Mouse (Mus musculus): ENCODE measurements around the gene Olfr49. TPM values are rescaled to one million over a fixed set of nuclear protein-coding genes. Genes with fewer than 3 reads are reported as not detected.

Olfr49 gene
- total RNA-seq, 1 experiment: not detected

- in situ Hi-C loops (cut with MboI; ENCODE audit: low sequenced_read_pairs in 2 of 2, unreplicated experiment in 2 of 2): no loop called here
- no peak for DNase-seq (ENCODE audit: low read depth, low spot score)
- Histone ChIP-seq H3K36me3 (ENCODE audit: control insufficient read depth, insufficient read depth, low read length, poor library complexity, severe bottlenecking) (no peaks in the 10 kb centered on the region; the same call in 1 of the 2 replicates), H3K9me3 (ENCODE audit: control insufficient read depth, insufficient read depth, low read depth, low read length) (no peaks in the 10 kb centered on the region), H3K4me3 (ENCODE audit: insufficient read depth in 1 of 2, low read depth in 1 of 2, low read length in 2 of 2, poor library complexity in 1 of 2, severe bottlenecking in 1 of 2) (peak overlapping the region in 1 of 2 experiments; percentile 67; a peak in 2 of 4 replicates), H3K4me1 (ENCODE audit: control insufficient read depth in 2 of 2, insufficient read depth in 2 of 2, low read length in 2 of 2, poor library complexity in 1 of 2) (peaks cover 2% of the 10 kb centered on the region in 2 experiments; a peak in 2 of 4 replicates), H3K27ac (ENCODE audit: insufficient read depth, low read depth, low read length, poor library complexity, severe bottlenecking) (no peak overlapping the region), H3K9ac (ENCODE audit: insufficient read depth, low read depth, low read length, poor library complexity, severe bottlenecking) (no peak overlapping the region; the same call in 1 of the 2 replicates)
- TF ChIP-seq HCFC1 (IDR thresholded peaks at IDR 0.05; ENCODE audit: borderline replicate concordance, insufficient read depth, low read length) (no peak), ZC3H11A (IDR thresholded peaks at IDR 0.05; ENCODE audit: borderline replicate concordance, low read depth, low read length) (no peak), MAFK (IDR thresholded peaks at IDR 0.05; ENCODE audit: insufficient read depth, low read depth, low read length) (no peak), CHD2 (IDR thresholded peaks at IDR 0.05; ENCODE audit: low read depth, low read length) (no peak), ZNF384 (IDR thresholded peaks at IDR 0.05; ENCODE audit: low read depth, low read length) (no peak)
Observed at GRCm38 (mm10) chr14:54254670-54255202, 30.0 kb downstream of the Olfr49 start.

DNA sequence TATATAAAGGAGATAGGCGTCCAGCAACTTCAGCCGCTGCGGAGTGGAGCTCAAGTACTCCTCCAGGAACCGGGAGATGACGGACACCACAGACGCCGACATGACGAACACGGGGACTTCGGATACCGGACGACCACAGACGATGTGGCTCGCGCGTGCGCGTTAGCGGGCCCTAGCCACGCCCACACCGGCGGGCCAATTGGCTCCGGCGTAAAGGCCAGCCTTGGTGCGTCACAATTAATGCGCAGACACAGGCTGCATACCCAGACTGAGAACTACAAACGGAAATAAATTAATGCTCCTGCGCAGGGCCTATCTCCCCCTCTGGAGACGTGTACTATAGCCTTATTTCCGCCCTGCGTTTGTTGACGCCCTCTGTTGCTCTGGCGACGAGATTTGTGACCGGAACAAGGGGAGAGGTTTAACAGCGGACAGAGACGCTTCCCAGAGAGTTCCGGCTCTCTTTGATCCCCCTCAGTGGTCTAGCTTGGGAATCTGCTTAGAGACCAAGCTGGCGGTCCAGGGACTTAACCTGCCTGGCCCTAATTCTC, 30.9 kb downstream of the Olfr49 start, which contains the start of the genes Dad1 and Abhd4:
Gene Dad1 (minus strand): TSS at position 364 of the 551 bp plus-strand sequence.
Gene Abhd4 (plus strand): TSS at position 448 of the 551 bp plus-strand sequence.
- in situ Hi-C loops (cut with MboI; ENCODE audit: low sequenced_read_pairs in 2 of 2, unreplicated experiment in 2 of 2): no loop called here
- peak within 1 kb of the TSS; percentile 9; the same call in 1 of the 2 replicates for H3K27ac ChIP-seq (ENCODE audit: insufficient read depth, low read depth, low read length, poor library complexity, severe bottlenecking)

GRCm38 (mm10) chr14:54250122-54250521, 34.6 kb downstream of the Olfr49 start:
- Histone ChIP-seq H3K27ac (ENCODE audit: insufficient read depth, low read depth, low read length, poor library complexity, severe bottlenecking) (no peak overlapping the region), H3K4me3 (ENCODE audit: insufficient read depth in 1 of 2, low read depth in 1 of 2, low read length in 2 of 2, poor library complexity in 1 of 2, severe bottlenecking in 1 of 2) (no peak overlapping the region), H3K36me3 (ENCODE audit: control insufficient read depth, insufficient read depth, low read length, poor library complexity, severe bottlenecking) (peaks cover 9% of the 10 kb centered on the region), H3K9ac (ENCODE audit: insufficient read depth, low read depth, low read length, poor library complexity, severe bottlenecking) (no peak overlapping the region), H3K9me3 (ENCODE audit: control insufficient read depth, insufficient read depth, low read depth, low read length) (no peaks in the 10 kb centered on the region), H3K4me1 (ENCODE audit: control insufficient read depth in 2 of 2, insufficient read depth in 2 of 2, low read length in 2 of 2, poor library complexity in 1 of 2) (peaks cover 0 to 2% of the 10 kb centered on the region in 2 experiments; a peak in 1 of 4 replicates)
- no peak for DNase-seq (ENCODE audit: low read depth, low spot score)
- in situ Hi-C loops (cut with MboI; ENCODE audit: low sequenced_read_pairs in 2 of 2, unreplicated experiment in 2 of 2): no loop called here
- TF ChIP-seq HCFC1 (IDR thresholded peaks at IDR 0.05; ENCODE audit: borderline replicate concordance, insufficient read depth, low read length) (no peak), ZNF384 (IDR thresholded peaks at IDR 0.05; ENCODE audit: low read depth, low read length) (no peak), MAFK (IDR thresholded peaks at IDR 0.05; ENCODE audit: insufficient read depth, low read depth, low read length) (no peak), ZC3H11A (IDR thresholded peaks at IDR 0.05; ENCODE audit: borderline replicate concordance, low read depth, low read length) (no peak)

More for the DNA sequence above, 30.9 kb downstream of the Olfr49 start, which contains the start of the genes Dad1 and Abhd4:
- Histone ChIP-seq H3K36me3 (ENCODE audit: control insufficient read depth, insufficient read depth, low read length, poor library complexity, severe bottlenecking) (peaks cover 2% of the 10 kb centered on the region; the same call in 1 of the 2 replicates), H3K9me3 (ENCODE audit: control insufficient read depth, insufficient read depth, low read depth, low read length) (no peaks in the 10 kb centered on the region), H3K4me1 (ENCODE audit: control insufficient read depth in 2 of 2, insufficient read depth in 2 of 2, low read length in 2 of 2, poor library complexity in 1 of 2) (peaks cover 2% of the 10 kb centered on the region in 2 experiments; a peak in 2 of 4 replicates), H3K9ac (ENCODE audit: insufficient read depth, low read depth, low read length, poor library complexity, severe bottlenecking) (peak within 1 kb of the TSS; percentile 89), H3K4me3 (ENCODE audit: insufficient read depth in 1 of 2, low read depth in 1 of 2, low read length in 2 of 2, poor library complexity in 1 of 2, severe bottlenecking in 1 of 2) (peak within 1 kb of the TSS; percentile 80 to 83)
- peak; percentile 95 for DNase-seq (ENCODE audit: low read depth, low spot score)
- TF ChIP-seq HCFC1 (IDR thresholded peaks at IDR 0.05; ENCODE audit: borderline replicate concordance, insufficient read depth, low read length): peak; percentile 90
- no peak for TF ChIP-seq ZNF384 (IDR thresholded peaks at IDR 0.05; ENCODE audit: low read depth, low read length)

- H3K36me3 ChIP-seq (ENCODE audit: control insufficient read depth, insufficient read depth, low read length, poor library complexity, severe bottlenecking): peaks cover 11% of the 10 kb centered on the region
- H3K9ac ChIP-seq (ENCODE audit: insufficient read depth, low read depth, low read length, poor library complexity, severe bottlenecking): no peak overlapping the region
- no peak overlapping the region for H3K27ac ChIP-seq (ENCODE audit: insufficient read depth, low read depth, low read length, poor library complexity, severe bottlenecking)
- H3K4me1 ChIP-seq (ENCODE audit: control insufficient read depth in 2 of 2, insufficient read depth in 2 of 2, low read length in 2 of 2, poor library complexity in 1 of 2): no peaks in the 10 kb centered on the region
- no peaks in the 10 kb centered on the region for H3K9me3 ChIP-seq (ENCODE audit: control insufficient read depth, insufficient read depth, low read depth, low read length)
- H3K4me3 ChIP-seq (ENCODE audit: insufficient read depth in 1 of 2, low read depth in 1 of 2, low read length in 2 of 2, poor library complexity in 1 of 2, severe bottlenecking in 1 of 2): no peak overlapping the region
- in situ Hi-C loops (cut with MboI; ENCODE audit: low sequenced_read_pairs in 2 of 2, unreplicated experiment in 2 of 2): no loop called here
- no peak for DNase-seq (ENCODE audit: low read depth, low spot score)
- TF ChIP-seq ZNF384 (IDR thresholded peaks at IDR 0.05; ENCODE audit: low read depth, low read length) (no peak), CHD2 (IDR thresholded peaks at IDR 0.05; ENCODE audit: low read depth, low read length) (no peak), HCFC1 (IDR thresholded peaks at IDR 0.05; ENCODE audit: borderline replicate concordance, insufficient read depth, low read length) (no peak), ZC3H11A (IDR thresholded peaks at IDR 0.05; ENCODE audit: borderline replicate concordance, low read depth, low read length) (no peak), MAFK (IDR thresholded peaks at IDR 0.05; ENCODE audit: insufficient read depth, low read depth, low read length) (no peak)
Observed at GRCm38 (mm10) chr14:54249326-54249725, 35.4 kb downstream of the Olfr49 start.

All from ES-E14 (cell line).